Mouse (Mus musculus): ENCODE data around the gene Map4k3.

GRCm38 (mm10) chr17:80571460-80571859, 156.8 kb downstream of the Map4k3 start:
- TF ChIP-seq CTCF (IDR thresholded peaks at IDR 0.05; ENCODE audit: insufficient read depth, low read length) (no peak), POLR2A (IDR thresholded peaks at IDR 0.05; ENCODE audit: borderline replicate concordance, extremely low read depth, low read depth, low read length) (no peak)
